Mouse (Mus musculus): ENCODE measurements at regions not wholly inside any gene's neighbourhood (a gene's known extent, or its start where the extent isn't known, plus 50 kb on each side); places are given as distances from the start of the nearest gene placed in this dataset.

GRCm38 (mm10) chr9:24937731-24938130 is 151.5 kb upstream of the Gm10181 start:
- TF ChIP-seq CTCF (IDR thresholded peaks at IDR 0.05; ENCODE audit: low read depth) (peak; percentile 79), EP300 (IDR thresholded peaks at IDR 0.05; ENCODE audit: low read depth) (no peak)

Data from heart, postnatal 0 days (tissue).